Mouse (Mus musculus): ENCODE measurements at regions not wholly inside any gene's neighbourhood (a gene's known extent, or its start where the extent isn't known, plus 50 kb on each side); places are given as distances from the start of the nearest gene placed in this dataset.

DNA sequence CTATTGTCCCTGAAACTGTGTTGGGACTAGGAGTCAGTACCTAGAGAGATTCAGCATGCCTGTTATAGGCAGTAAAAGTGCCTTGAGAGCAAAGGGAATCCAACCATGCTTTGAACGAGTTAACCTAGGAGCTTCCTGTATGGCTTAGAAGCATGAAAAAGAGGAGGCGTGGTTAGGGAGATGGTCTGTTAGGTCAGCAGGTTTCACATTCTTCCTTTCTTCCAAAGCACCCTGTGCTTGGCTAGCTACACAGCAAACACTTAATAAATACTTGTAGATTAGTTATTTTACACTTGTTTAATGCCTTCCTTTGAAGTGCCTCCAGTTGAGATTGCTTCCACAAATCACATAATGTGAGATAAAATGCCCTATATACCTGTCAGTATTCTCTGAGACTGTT is 284.9 kb upstream of the Adgra3 start:
- H3K27me3 ChIP-seq, result no peaks in the 10 kb centered on the region
- H3K4me2 ChIP-seq (replicated peaks), result no peak overlapping the region
- WGBS, result 74% methylated on average over 2 of the region's 2 CpGs
- H3K9me3 ChIP-seq (replicated peaks), result no peaks in the 10 kb centered on the region
- no peak overlapping the region for H3K9ac ChIP-seq
- no peak overlapping the region for H3K27ac ChIP-seq
- no peaks in the 10 kb centered on the region for H3K4me1 ChIP-seq
- no peak overlapping the region for H3K4me3 ChIP-seq
- no peaks in the 10 kb centered on the region for H3K36me3 ChIP-seq
- ATAC-seq (ENCODE audit: low FRiP score), result no peak

- H3K27ac ChIP-seq, result no peak overlapping the region
- 73% methylated on average over 1 of the region's 1 CpGs for WGBS
- ATAC-seq (ENCODE audit: low FRiP score), result peak; percentile 16; the same call in 1 of the 2 replicates
Measured at GRCm38 (mm10) chr5:50309491-50309890, 250.7 kb upstream of the Adgra3 start.

GRCm38 (mm10) chr5:50303859-50304480 is 245.2 kb upstream of the Adgra3 start:
- no peak for ATAC-seq (ENCODE audit: low FRiP score)

More at GRCm38 (mm10) chr5:50309491-50309890, 250.7 kb upstream of the Adgra3 start:
- no peaks in the 10 kb centered on the region for H3K36me3 ChIP-seq
- no peaks in the 10 kb centered on the region for H3K4me1 ChIP-seq
- H3K27me3 ChIP-seq, result no peaks in the 10 kb centered on the region
- no peaks in the 10 kb centered on the region for H3K9me3 ChIP-seq (replicated peaks)
- no peak overlapping the region for H3K9ac ChIP-seq
- no peak overlapping the region for H3K4me3 ChIP-seq
- no peak overlapping the region for H3K4me2 ChIP-seq (replicated peaks)

DNA sequence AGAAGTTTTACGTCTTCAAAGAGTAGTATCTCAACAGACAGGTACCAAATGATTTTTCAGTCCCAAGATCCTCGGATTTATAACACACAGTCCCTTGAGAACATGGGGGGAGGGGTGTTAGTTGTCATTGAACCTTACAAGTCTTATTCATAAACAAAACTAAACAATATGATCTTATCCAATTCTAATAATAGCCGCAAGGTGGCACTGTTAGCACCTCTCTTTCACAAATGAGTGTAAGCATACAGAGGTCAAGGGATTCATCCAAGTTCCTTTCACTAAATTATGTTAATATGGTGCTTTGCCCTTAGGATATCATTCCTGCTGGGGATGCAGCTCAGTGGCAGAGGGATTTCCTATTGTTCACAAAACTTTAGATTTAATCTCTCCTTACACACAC is 235.0 kb upstream of the Adgra3 start:
- H3K4me2 ChIP-seq (replicated peaks), result no peak overlapping the region
- H3K9me3 ChIP-seq (replicated peaks), result no peaks in the 10 kb centered on the region
- H3K36me3 ChIP-seq, result no peaks in the 10 kb centered on the region
- H3K9ac ChIP-seq, result no peak overlapping the region
- no peak overlapping the region for H3K4me3 ChIP-seq
- H3K27ac ChIP-seq, result no peak overlapping the region
- no peaks in the 10 kb centered on the region for H3K27me3 ChIP-seq
- no peak for ATAC-seq (ENCODE audit: low FRiP score)
- H3K4me1 ChIP-seq, result no peaks in the 10 kb centered on the region
- 66% methylated on average over 3 of the region's 3 CpGs for WGBS

More at GRCm38 (mm10) chr5:50303859-50304480, 245.2 kb upstream of the Adgra3 start:
- Histone ChIP-seq H3K4me3 (no peak overlapping the region), H3K9me3 (replicated peaks) (no peaks in the 10 kb centered on the region), H3K27ac (no peak overlapping the region), H3K9ac (no peak overlapping the region), H3K27me3 (no peaks in the 10 kb centered on the region), H3K4me2 (replicated peaks) (no peak overlapping the region), H3K4me1 (no peaks in the 10 kb centered on the region), H3K36me3 (no peaks in the 10 kb centered on the region)
- 82% methylated on average over 1 of the region's 1 CpGs for WGBS

GRCm38 (mm10) chr5:50290879-50291410 is 232.1 kb upstream of the Adgra3 start:
- Histone ChIP-seq H3K36me3 (no peaks in the 10 kb centered on the region), H3K27ac (no peak overlapping the region), H3K4me2 (replicated peaks) (no peak overlapping the region), H3K9me3 (replicated peaks) (no peaks in the 10 kb centered on the region), H3K4me1 (no peaks in the 10 kb centered on the region), H3K9ac (no peak overlapping the region), H3K27me3 (no peaks in the 10 kb centered on the region), H3K4me3 (no peak overlapping the region)
- 66% methylated on average over 2 of the region's 2 CpGs for WGBS
- no peak for ATAC-seq (ENCODE audit: low FRiP score)

- Histone ChIP-seq H3K4me1 (no peaks in the 10 kb centered on the region), H3K27ac (no peak overlapping the region), H3K4me3 (no peak overlapping the region), H3K4me2 (replicated peaks) (no peak overlapping the region), H3K9me3 (replicated peaks) (no peaks in the 10 kb centered on the region), H3K9ac (no peak overlapping the region), H3K27me3 (no peaks in the 10 kb centered on the region), H3K36me3 (no peaks in the 10 kb centered on the region)
- no peak for ATAC-seq (ENCODE audit: low FRiP score)
- 90% methylated on average over 2 of the region's 2 CpGs for WGBS
Measured at GRCm38 (mm10) chr5:50260417-50260816, 201.6 kb upstream of the Adgra3 start.

DNA sequence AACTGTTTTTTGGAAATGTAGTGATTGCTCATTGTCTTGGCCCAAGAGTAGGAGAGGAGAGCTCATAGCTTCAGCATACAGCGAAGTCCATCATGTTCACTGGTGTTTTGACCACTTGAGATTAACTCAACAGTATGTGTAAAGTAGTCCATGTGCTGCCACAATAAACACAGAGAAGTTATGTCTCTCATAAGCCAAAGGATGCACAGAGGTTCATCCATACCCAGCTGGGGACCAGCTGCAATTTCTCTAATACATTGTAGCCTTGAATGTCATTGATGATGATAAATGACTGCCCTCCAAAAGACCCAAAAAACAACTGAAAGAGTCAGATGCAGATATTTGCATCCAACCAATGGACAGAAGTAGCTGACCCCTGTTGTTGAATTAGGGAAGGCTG is 199.2 kb upstream of the Adgra3 start:
- H3K4me2 ChIP-seq (replicated peaks), result no peak overlapping the region
- H3K27me3 ChIP-seq, result no peaks in the 10 kb centered on the region
- H3K9ac ChIP-seq, result no peak overlapping the region
- 87% methylated on average over 1 of the region's 1 CpGs for WGBS
- no peak overlapping the region for H3K27ac ChIP-seq
- H3K4me1 ChIP-seq, result no peaks in the 10 kb centered on the region
- H3K36me3 ChIP-seq, result no peaks in the 10 kb centered on the region
- no peak overlapping the region for H3K4me3 ChIP-seq
- H3K9me3 ChIP-seq (replicated peaks), result no peaks in the 10 kb centered on the region
- ATAC-seq (ENCODE audit: low FRiP score), result no peak

DNA sequence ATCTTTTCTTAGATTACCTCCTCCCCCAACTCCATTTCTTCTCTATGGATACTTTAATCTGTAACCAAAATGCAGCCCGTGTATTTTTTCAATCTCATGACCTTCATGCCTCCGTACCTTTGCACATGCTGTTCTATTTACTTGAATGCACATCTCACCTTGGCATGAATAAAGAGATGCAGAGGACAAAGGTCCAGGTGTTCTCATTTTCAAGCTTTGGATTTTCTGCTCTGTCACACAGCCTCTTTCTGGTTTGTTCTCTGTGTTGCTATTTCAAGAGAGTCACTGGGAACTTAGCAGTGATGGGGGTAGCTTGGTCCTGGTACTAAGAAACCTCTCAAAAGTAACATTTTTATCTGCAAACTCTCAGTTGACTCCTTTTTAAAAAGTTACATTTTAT is 175.3 kb upstream of the Adgra3 start:
- Histone ChIP-seq H3K27me3 (no peaks in the 10 kb centered on the region), H3K4me3 (no peak overlapping the region), H3K9ac (no peak overlapping the region), H3K9me3 (replicated peaks) (no peaks in the 10 kb centered on the region), H3K27ac (no peak overlapping the region), H3K4me2 (replicated peaks) (no peak overlapping the region), H3K36me3 (no peaks in the 10 kb centered on the region), H3K4me1 (no peaks in the 10 kb centered on the region)
- ATAC-seq (ENCODE audit: low FRiP score), result no peak
- WGBS, result 89% methylated on average over 2 of the region's 2 CpGs

DNA sequence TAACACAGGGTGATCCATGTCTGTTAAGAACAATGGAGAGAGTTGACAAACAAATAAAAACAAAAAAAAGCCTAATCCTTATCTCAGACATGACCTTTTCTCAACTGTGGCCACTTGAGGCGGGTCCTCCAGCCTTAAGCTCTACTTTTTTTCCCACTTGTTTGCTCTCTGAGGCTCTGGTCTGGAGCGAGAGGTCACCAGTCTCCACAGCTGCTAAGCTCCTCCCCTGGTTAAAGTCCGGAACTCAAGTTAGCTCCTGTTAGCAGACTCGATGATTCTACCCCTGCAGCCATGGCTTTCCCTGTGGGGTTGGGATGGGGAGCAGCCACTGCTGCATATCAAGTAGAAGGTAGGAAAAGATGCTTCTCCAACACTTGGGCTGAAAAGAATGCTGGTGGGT is 158.2 kb upstream of the Adgra3 start:
- 57% methylated on average over 4 of the region's 4 CpGs for WGBS
- H3K4me3 ChIP-seq, result no peak overlapping the region
- H3K9ac ChIP-seq, result no peak overlapping the region
- no peak overlapping the region for H3K4me2 ChIP-seq (replicated peaks)
- no peaks in the 10 kb centered on the region for H3K4me1 ChIP-seq
- ATAC-seq (ENCODE audit: low FRiP score), result no peak
- H3K27ac ChIP-seq, result no peak overlapping the region
- H3K27me3 ChIP-seq, result no peaks in the 10 kb centered on the region
- no peaks in the 10 kb centered on the region for H3K9me3 ChIP-seq (replicated peaks)
- H3K36me3 ChIP-seq, result no peaks in the 10 kb centered on the region

GRCm38 (mm10) chr5:50215960-50216359 is 157.2 kb upstream of the Adgra3 start:
- 50% methylated on average over 5 of the region's 5 CpGs for WGBS
- H3K4me3 ChIP-seq, result no peak overlapping the region
- no peak for ATAC-seq (ENCODE audit: low FRiP score)

GRCm38 (mm10) chr5:50202307-50203010 is 143.7 kb upstream of the Adgra3 start:
- Histone ChIP-seq H3K36me3 (no peaks in the 10 kb centered on the region), H3K27ac (no peak overlapping the region), H3K27me3 (no peaks in the 10 kb centered on the region), H3K4me2 (replicated peaks) (no peak overlapping the region), H3K9ac (no peak overlapping the region), H3K4me1 (no peaks in the 10 kb centered on the region), H3K9me3 (replicated peaks) (no peaks in the 10 kb centered on the region), H3K4me3 (no peak overlapping the region)
- ATAC-seq (ENCODE audit: low FRiP score), result no peak
- WGBS, result 69% methylated on average over 7 of the region's 7 CpGs

More at GRCm38 (mm10) chr5:50215960-50216359, 157.2 kb upstream of the Adgra3 start:
- no peaks in the 10 kb centered on the region for H3K9me3 ChIP-seq (replicated peaks)
- no peak overlapping the region for H3K4me2 ChIP-seq (replicated peaks)
- H3K36me3 ChIP-seq, result no peaks in the 10 kb centered on the region
- no peak overlapping the region for H3K27ac ChIP-seq
- H3K9ac ChIP-seq, result no peak overlapping the region
- no peaks in the 10 kb centered on the region for H3K27me3 ChIP-seq
- H3K4me1 ChIP-seq, result no peaks in the 10 kb centered on the region

- no peaks in the 10 kb centered on the region for H3K36me3 ChIP-seq
- no peak overlapping the region for H3K9ac ChIP-seq
- H3K27me3 ChIP-seq, result no peaks in the 10 kb centered on the region
- H3K4me3 ChIP-seq, result no peak overlapping the region
- H3K4me2 ChIP-seq (replicated peaks), result no peak overlapping the region
- no peak for ATAC-seq (ENCODE audit: low FRiP score)
- H3K9me3 ChIP-seq (replicated peaks), result no peaks in the 10 kb centered on the region
- H3K27ac ChIP-seq, result no peak overlapping the region
- no peaks in the 10 kb centered on the region for H3K4me1 ChIP-seq
- 76% methylated on average over 3 of the region's 3 CpGs for WGBS
Measured at GRCm38 (mm10) chr5:50196423-50196822, 137.6 kb upstream of the Adgra3 start.

GRCm38 (mm10) chr5:50195993-50196392 is 137.2 kb upstream of the Adgra3 start:
- Histone ChIP-seq H3K9me3 (replicated peaks) (no peaks in the 10 kb centered on the region), H3K4me2 (replicated peaks) (no peak overlapping the region), H3K27me3 (no peaks in the 10 kb centered on the region), H3K4me1 (no peaks in the 10 kb centered on the region), H3K9ac (no peak overlapping the region), H3K36me3 (no peaks in the 10 kb centered on the region), H3K4me3 (no peak overlapping the region), H3K27ac (0 out of 2 replicates have a peak overlapping the region, but pooled peaks have one; percentile 17)
- 66% methylated on average over 3 of the region's 3 CpGs for WGBS
- no peak for ATAC-seq (ENCODE audit: low FRiP score)
